Mouse (Mus musculus) large intestine, adult 2 months (tissue): ENCODE data around the gene Tars2. TPM values are rescaled to one million over a fixed set of nuclear protein-coding genes. Genes with fewer than 3 reads are reported as not detected.

Source experiments
- DNase-seq: peaks from one replicate; pipeline ENCODE4 v3.0.0-alpha.2; 2012; ENCODE audit warnings: low read depth, low spot score
- WGBS: fragments of 180-500 bp; shearing (Covaris S2); methylation state at CpG from one replicate; pipeline ENCODE4 v1.1.7; 2018; 5-methylcytosine and 5-hydroxymethylcytosine counted together
- polyA plus RNA-seq: library from polyadenylated mRNA; depleted of rRNA; stranded (reverse); fragments of >200 nt; gene quantifications from 2 replicates; pipeline ENCODE4 v1.2.3, GENCODE M21; 2012

Tars2 gene
- polyA plus RNA-seq, 1 experiment, result 30.3 TPM

- WGBS, result 85% methylated on average over 12 of the region's 12 CpGs
- no peak for DNase-seq
Observed at GRCm38 (mm10) chr3:95735071-95735670, 24.8 kb downstream of the Tars2 start.

- no peak for DNase-seq
- WGBS, result 51% methylated on average over 13 of the region's 13 CpGs
Observed at GRCm38 (mm10) chr3:95734092-95734702, 25.8 kb downstream of the Tars2 start.

- no peak for DNase-seq
- 67% methylated on average over 11 of the region's 11 CpGs for WGBS
Observed at GRCm38 (mm10) chr3:95732744-95733521, 27.1 kb downstream of the Tars2 start.

GRCm38 (mm10) chr3:95732297-95732696, 27.7 kb downstream of the Tars2 start:
- DNase-seq, result no peak
- 83% methylated on average over 9 of the region's 9 CpGs for WGBS

GRCm38 (mm10) chr3:95731802-95732201, 28.2 kb downstream of the Tars2 start:
- WGBS, result 82% methylated on average over 4 of the region's 4 CpGs
- DNase-seq, result no peak

GRCm38 (mm10) chr3:95730431-95730830, 29.6 kb downstream of the Tars2 start:
- DNase-seq, result no peak
- 95% methylated on average over 7 of the region's 7 CpGs for WGBS

GRCm38 (mm10) chr3:95728906-95729305, 31.1 kb downstream of the Tars2 start:
- 82% methylated on average over 2 of the region's 2 CpGs for WGBS

GRCm38 (mm10) chr3:95726696-95727358, 33.2 kb downstream of the Tars2 start:
- 66% methylated on average over 7 of the region's 7 CpGs for WGBS
- no peak for DNase-seq

More at GRCm38 (mm10) chr3:95728906-95729305, 31.1 kb downstream of the Tars2 start:
- no peak for DNase-seq

GRCm38 (mm10) chr3:95725863-95726262, 34.1 kb downstream of the Tars2 start:
- no peak for DNase-seq
- 81% methylated on average over 7 of the region's 7 CpGs for WGBS

- DNase-seq, result no peak
- 76% methylated on average over 3 of the region's 3 CpGs for WGBS
Observed at GRCm38 (mm10) chr3:95722386-95722785, 37.6 kb downstream of the Tars2 start.

GRCm38 (mm10) chr3:95718153-95718552, 41.9 kb downstream of the Tars2 start:
- WGBS, result 92% methylated on average over 2 of the region's 2 CpGs
- DNase-seq, result no peak

- 74% methylated on average over 1 of the region's 1 CpGs for WGBS
- DNase-seq, result no peak
Observed at GRCm38 (mm10) chr3:95716075-95716474, 43.9 kb downstream of the Tars2 start.

GRCm38 (mm10) chr3:95709967-95710366, 50.0 kb downstream of the Tars2 start:
- DNase-seq, result no peak

GRCm38 (mm10) chr3:95709044-95709443, 51.0 kb downstream of the Tars2 start:
- DNase-seq, result no peak
- 79% methylated on average over 4 of the region's 4 CpGs for WGBS

GRCm38 (mm10) chr3:95707497-95707896, 52.5 kb downstream of the Tars2 start:
- WGBS, result 90% methylated on average over 7 of the region's 7 CpGs
- no peak for DNase-seq

GRCm38 (mm10) chr3:95706273-95706672, 53.7 kb downstream of the Tars2 start:
- DNase-seq, result no peak
- WGBS, result 87% methylated on average over 4 of the region's 4 CpGs

GRCm38 (mm10) chr3:95704612-95705011, 55.4 kb downstream of the Tars2 start:
- 87% methylated on average over 4 of the region's 4 CpGs for WGBS
- no peak for DNase-seq

GRCm38 (mm10) chr3:95703276-95703675, 56.7 kb downstream of the Tars2 start:
- no peak for DNase-seq
- 75% methylated on average over 3 of the region's 3 CpGs for WGBS

- WGBS, result 4% methylated on average over 24 of the region's 24 CpGs
- DNase-seq, result peak; percentile 76
Observed at GRCm38 (mm10) chr3:95701877-95702540, 58.0 kb downstream of the Tars2 start.

GRCm38 (mm10) chr3:95701085-95701484, 58.9 kb downstream of the Tars2 start:
- no peak for DNase-seq
- WGBS, result 48% methylated on average over 2 of the region's 2 CpGs
